Mouse (Mus musculus): ENCODE measurements around the gene Leprot. TPM values are rescaled to one million over a fixed set of nuclear protein-coding genes. Genes with fewer than 3 reads are reported as not detected.

Gene Leprot
- polyA plus RNA-seq, 1 experiment = 43.1 TPM

DNA sequence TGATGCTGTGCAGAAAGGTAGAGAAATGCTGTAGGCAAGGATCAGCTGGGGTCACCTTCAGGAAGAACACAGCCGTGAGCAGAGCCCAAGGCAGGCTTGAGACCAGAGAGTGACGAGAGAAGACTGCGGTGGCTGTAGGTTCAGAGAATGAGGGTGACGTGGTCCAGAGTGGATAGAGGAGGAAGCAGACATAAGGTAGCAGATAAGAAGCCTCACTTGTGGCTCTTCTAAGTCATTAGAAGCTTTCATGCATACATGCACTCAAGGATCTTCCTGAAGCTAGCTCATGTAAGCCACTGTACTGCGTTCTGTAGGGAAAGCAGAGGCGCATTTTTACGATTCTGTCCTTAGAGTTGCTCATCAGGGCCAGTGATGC is 7.9 kb downstream of the Leprot start:
- DNase-seq = no peak
- no peak for TF ChIP-seq CTCF (IDR thresholded peaks at IDR 0.05; ENCODE audit: borderline replicate concordance, control insufficient read depth, extremely low read depth, insufficient read depth, low read length, poor library complexity)
- TF ChIP-seq POLR2A (IDR thresholded peaks at IDR 0.05; ENCODE audit: control insufficient read depth, extremely low read depth, insufficient read depth, low read length, poor library complexity) = no peak
- WGBS = 93% methylated on average over 7 of the region's 7 CpGs
- no peak overlapping the region for H3K27ac ChIP-seq (ENCODE audit: control insufficient read depth, insufficient read depth, low read length)
- no peak overlapping the region for H3K4me3 ChIP-seq (ENCODE audit: control insufficient read depth, insufficient read depth, low read length)
- no peaks in the 10 kb centered on the region for H3K4me1 ChIP-seq (replicated peaks; ENCODE audit: control insufficient read depth, insufficient read depth, low read length)
- H3K36me3 ChIP-seq (ENCODE audit: control insufficient read depth, insufficient read depth, low read length) = 0 out of 2 replicates have a peak, but pooled peaks cover 3% of the 10 kb centered on the region
- no peaks in the 10 kb centered on the region for H3K27me3 ChIP-seq (ENCODE audit: control insufficient read depth, insufficient read depth, low read length)

DNA sequence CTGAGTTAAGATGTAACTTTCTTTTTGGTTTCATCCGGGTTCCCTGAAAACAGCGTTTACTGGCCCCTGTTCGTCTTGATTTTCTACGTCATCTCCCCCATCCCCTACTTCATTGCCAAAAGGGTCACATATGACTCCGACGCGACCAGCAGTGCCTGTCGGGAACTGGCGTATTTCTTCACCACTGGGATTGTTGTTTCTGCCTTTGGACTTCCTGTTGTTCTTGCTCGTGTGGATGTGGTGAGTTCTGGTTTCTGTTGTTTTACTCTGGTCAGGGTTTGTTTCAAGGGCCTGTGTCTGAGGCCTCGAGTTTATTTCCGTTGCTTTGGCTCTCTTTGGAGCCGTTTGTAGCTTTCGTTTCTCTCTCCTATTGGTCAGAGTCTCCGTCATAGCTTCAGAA is 8.5 kb downstream of the Leprot start:
- Histone ChIP-seq H3K36me3 (ENCODE audit: control insufficient read depth, insufficient read depth, low read length) (0 out of 2 replicates have a peak, but pooled peaks cover 3% of the 10 kb centered on the region), H3K4me3 (ENCODE audit: control insufficient read depth, insufficient read depth, low read length) (no peak overlapping the region), H3K27ac (ENCODE audit: control insufficient read depth, insufficient read depth, low read length) (no peak overlapping the region), H3K27me3 (ENCODE audit: control insufficient read depth, insufficient read depth, low read length) (no peaks in the 10 kb centered on the region), H3K4me1 (replicated peaks; ENCODE audit: control insufficient read depth, insufficient read depth, low read length) (no peaks in the 10 kb centered on the region)
- no peak for DNase-seq
- TF ChIP-seq POLR2A (IDR thresholded peaks at IDR 0.05; ENCODE audit: control insufficient read depth, extremely low read depth, insufficient read depth, low read length, poor library complexity) (no peak), CTCF (IDR thresholded peaks at IDR 0.05; ENCODE audit: borderline replicate concordance, control insufficient read depth, extremely low read depth, insufficient read depth, low read length, poor library complexity) (no peak)
- WGBS = 92% methylated on average over 15 of the region's 15 CpGs

DNA sequence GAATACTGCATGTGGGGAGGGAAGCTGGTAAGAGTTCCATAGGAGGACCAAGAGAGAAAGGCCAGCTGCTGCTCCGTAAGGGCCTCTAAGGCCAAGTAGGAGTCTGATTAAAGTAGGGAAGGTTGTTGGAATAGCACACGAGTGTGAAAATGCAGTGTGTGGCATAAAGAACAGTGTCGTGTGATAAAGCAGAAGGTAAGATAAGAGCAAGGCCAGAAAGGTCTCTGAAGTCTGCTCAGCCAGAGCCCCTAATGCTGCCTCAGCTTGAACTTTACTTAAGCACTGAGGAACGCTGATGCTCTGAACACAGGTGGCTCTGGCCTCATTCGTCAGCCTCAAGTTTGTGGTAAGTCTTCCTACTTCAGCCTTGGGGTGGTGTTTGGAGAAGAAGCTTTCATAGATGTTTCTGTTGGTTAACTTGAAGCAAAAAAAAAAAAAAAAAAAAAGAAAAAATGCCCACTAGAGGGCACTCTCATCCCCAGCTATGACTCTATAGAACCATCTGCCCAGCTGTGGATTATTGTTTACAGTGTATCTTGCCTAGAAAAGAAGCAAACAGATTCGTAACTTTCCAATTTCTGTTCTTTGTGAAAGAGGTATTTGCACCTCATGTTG is 9.5 kb downstream of the Leprot start:
- Histone ChIP-seq H3K4me3 (ENCODE audit: control insufficient read depth, insufficient read depth, low read length) (no peak overlapping the region), H3K27ac (ENCODE audit: control insufficient read depth, insufficient read depth, low read length) (no peak overlapping the region), H3K36me3 (ENCODE audit: control insufficient read depth, insufficient read depth, low read length) (0 out of 2 replicates have a peak, but pooled peaks cover 3% of the 10 kb centered on the region), H3K27me3 (ENCODE audit: control insufficient read depth, insufficient read depth, low read length) (no peaks in the 10 kb centered on the region), H3K4me1 (replicated peaks; ENCODE audit: control insufficient read depth, insufficient read depth, low read length) (no peaks in the 10 kb centered on the region)
- 50% methylated on average over 6 of the region's 6 CpGs for WGBS
- DNase-seq = no peak
- TF ChIP-seq CTCF (IDR thresholded peaks at IDR 0.05; ENCODE audit: borderline replicate concordance, control insufficient read depth, extremely low read depth, insufficient read depth, low read length, poor library complexity) (no peak), POLR2A (IDR thresholded peaks at IDR 0.05; ENCODE audit: control insufficient read depth, extremely low read depth, insufficient read depth, low read length, poor library complexity) (no peak)

DNA sequence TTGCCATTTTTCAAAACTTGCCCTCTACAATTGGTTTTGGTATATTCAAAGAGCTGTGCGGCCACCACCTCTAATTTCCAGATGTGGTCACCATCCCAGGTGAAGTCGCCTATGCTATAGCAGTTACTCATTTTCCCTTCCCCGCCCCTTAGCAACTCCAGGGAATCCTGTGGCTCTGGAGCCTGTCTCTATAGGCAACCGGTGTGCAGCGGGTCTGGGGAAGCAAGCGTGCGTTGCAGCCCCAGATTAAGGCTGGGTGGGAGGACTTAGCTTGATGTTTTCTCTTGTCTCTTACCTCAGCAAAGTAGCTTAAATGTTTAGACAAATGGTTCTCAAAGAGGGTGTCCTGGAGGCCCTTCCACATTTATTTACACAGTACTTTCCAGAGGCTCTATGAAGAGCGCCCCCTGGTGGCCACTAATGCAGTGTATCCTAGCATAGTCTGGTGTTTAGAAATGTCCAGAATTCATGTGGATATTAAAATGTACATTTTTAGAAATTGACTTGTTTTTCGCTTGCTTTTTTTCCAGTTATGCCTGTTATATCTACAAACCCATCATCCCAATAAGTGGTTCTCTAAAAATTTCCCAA is 16.7 kb downstream of the Leprot start:
- whole genome bisulfite sequencing = 85% methylated on average over 9 of the region's 9 CpGs

DNA sequence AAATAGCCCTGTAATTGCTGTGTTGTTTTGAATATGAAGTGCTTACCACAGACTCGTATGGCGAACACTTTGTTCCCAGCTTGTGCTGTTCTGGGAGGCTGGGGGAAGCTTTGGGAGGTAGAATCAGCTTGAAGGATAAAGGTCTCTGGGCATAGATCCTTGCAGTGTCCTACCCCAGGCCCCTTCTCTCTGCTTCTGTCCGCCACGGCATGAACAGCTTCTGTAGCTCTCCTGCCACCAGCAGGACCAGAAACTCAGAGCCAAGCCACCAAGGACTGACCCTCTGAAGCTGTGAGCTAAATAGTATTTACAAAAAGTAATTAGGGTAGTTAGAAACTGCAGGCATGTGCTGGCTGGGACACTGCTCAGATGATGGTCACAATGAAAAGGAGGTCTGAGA is 17.2 kb downstream of the Leprot start:
- H3K36me3 ChIP-seq (ENCODE audit: control insufficient read depth, insufficient read depth, low read length) = no peaks in the 10 kb centered on the region

More for the DNA sequence above, 16.7 kb downstream of the Leprot start:
- Histone ChIP-seq H3K4me3 (ENCODE audit: control insufficient read depth, insufficient read depth, low read length) (no peak overlapping the region), H3K4me1 (replicated peaks; ENCODE audit: control insufficient read depth, insufficient read depth, low read length) (no peaks in the 10 kb centered on the region), H3K36me3 (ENCODE audit: control insufficient read depth, insufficient read depth, low read length) (no peaks in the 10 kb centered on the region), H3K27me3 (ENCODE audit: control insufficient read depth, insufficient read depth, low read length) (no peaks in the 10 kb centered on the region), H3K27ac (ENCODE audit: control insufficient read depth, insufficient read depth, low read length) (no peak overlapping the region)
- TF ChIP-seq CTCF (IDR thresholded peaks at IDR 0.05; ENCODE audit: borderline replicate concordance, control insufficient read depth, extremely low read depth, insufficient read depth, low read length, poor library complexity) (peak; percentile 45; the same call in 1 of the 2 replicates), POLR2A (IDR thresholded peaks at IDR 0.05; ENCODE audit: control insufficient read depth, extremely low read depth, insufficient read depth, low read length, poor library complexity) (no peak)
- DNase-seq = peak; percentile 46

DNA sequence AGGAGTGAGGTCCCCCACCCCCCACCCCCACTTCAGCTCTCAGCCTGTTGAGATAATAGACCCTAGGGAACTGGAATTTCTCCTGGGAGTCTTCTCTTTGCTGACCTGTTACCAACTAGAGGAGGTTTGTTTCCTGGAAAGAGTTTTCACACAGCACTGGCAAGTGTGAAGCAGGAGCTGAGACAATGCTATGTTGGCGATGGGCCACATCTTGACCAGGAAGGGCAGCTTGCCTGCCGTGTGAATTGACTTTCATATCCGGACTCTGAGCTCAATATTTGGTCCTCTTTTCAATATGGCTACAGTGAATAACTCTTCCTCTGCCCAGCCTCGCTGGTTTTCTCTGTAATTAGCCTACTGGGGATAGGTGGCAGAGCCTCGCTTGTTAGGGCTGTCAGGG is 21.6 kb downstream of the Leprot start:
- WGBS = 89% methylated on average over 5 of the region's 5 CpGs
- DNase-seq = no peak
- H3K27ac ChIP-seq (ENCODE audit: control insufficient read depth, insufficient read depth, low read length) = no peak overlapping the region

More for the DNA sequence above, 17.2 kb downstream of the Leprot start:
- no peaks in the 10 kb centered on the region for H3K27me3 ChIP-seq (ENCODE audit: control insufficient read depth, insufficient read depth, low read length)
- H3K27ac ChIP-seq (ENCODE audit: control insufficient read depth, insufficient read depth, low read length) = no peak overlapping the region
- no peak overlapping the region for H3K4me3 ChIP-seq (ENCODE audit: control insufficient read depth, insufficient read depth, low read length)
- TF ChIP-seq POLR2A (IDR thresholded peaks at IDR 0.05; ENCODE audit: control insufficient read depth, extremely low read depth, insufficient read depth, low read length, poor library complexity) (no peak), CTCF (IDR thresholded peaks at IDR 0.05; ENCODE audit: borderline replicate concordance, control insufficient read depth, extremely low read depth, insufficient read depth, low read length, poor library complexity) (no peak)
- no peaks in the 10 kb centered on the region for H3K4me1 ChIP-seq (replicated peaks; ENCODE audit: control insufficient read depth, insufficient read depth, low read length)
- WGBS = over 99% methylated on average over 4 of the region's 4 CpGs
- DNase-seq = no peak

More for the DNA sequence above, 21.6 kb downstream of the Leprot start:
- Histone ChIP-seq H3K36me3 (ENCODE audit: control insufficient read depth, insufficient read depth, low read length) (no peaks in the 10 kb centered on the region), H3K27me3 (ENCODE audit: control insufficient read depth, insufficient read depth, low read length) (no peaks in the 10 kb centered on the region), H3K4me1 (replicated peaks; ENCODE audit: control insufficient read depth, insufficient read depth, low read length) (no peaks in the 10 kb centered on the region), H3K4me3 (ENCODE audit: control insufficient read depth, insufficient read depth, low read length) (no peak overlapping the region)
- no peak for TF ChIP-seq POLR2A (IDR thresholded peaks at IDR 0.05; ENCODE audit: control insufficient read depth, extremely low read depth, insufficient read depth, low read length, poor library complexity)
- no peak for TF ChIP-seq CTCF (IDR thresholded peaks at IDR 0.05; ENCODE audit: borderline replicate concordance, control insufficient read depth, extremely low read depth, insufficient read depth, low read length, poor library complexity)
